Mouse (Mus musculus): Measurements from ENCODE around the gene Vrk3. TPM values are rescaled to one million over a fixed set of nuclear protein-coding genes. Genes with fewer than 3 reads are reported as not detected.

The Vrk3 gene
- total RNA-seq, 4 experiments from 2014 or later: 23.5 to 29.3 (median 27.3) TPM

- no peak for DNase-seq (ENCODE audit: low spot score)
These were observed 70.0 kb downstream of the Vrk3 start for GRCm38 (mm10) chr7:44818164-44818563.

GRCm38 (mm10) chr7:44818751-44819235 lies 70.6 kb downstream of the Vrk3 start:
- DNase-seq (ENCODE audit: low spot score): peak; percentile 62

GRCm38 (mm10) chr7:44819391-44819790 lies 71.2 kb downstream of the Vrk3 start:
- no peak for DNase-seq (ENCODE audit: low spot score)

GRCm38 (mm10) chr7:44819863-44820262 lies 71.7 kb downstream of the Vrk3 start:
- no peak for DNase-seq (ENCODE audit: low spot score)

GRCm38 (mm10) chr7:44820525-44820924 lies 72.3 kb downstream of the Vrk3 start:
- DNase-seq (ENCODE audit: low spot score): no peak

- DNase-seq (ENCODE audit: low spot score): no peak
These were observed 73.6 kb downstream of the Vrk3 start for GRCm38 (mm10) chr7:44821666-44822448.

DNA sequence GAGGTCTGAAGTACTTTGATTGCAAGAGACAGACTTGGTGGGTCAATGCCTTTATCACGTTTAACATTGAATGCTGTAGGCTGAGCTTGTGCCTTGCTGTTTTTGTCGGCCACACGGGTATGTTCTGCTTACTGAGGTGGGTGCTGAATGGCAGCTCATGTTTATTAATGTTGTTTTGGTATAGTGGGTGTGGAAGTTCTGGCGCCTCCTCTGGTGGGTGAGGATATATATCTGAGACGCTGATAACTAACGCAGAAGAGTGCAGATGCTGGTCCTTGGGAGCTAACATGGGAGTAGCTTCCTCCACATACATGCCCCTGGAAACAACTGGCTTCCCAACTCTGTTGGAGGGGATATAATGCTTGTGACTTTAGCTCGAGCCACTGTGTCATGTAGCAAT lies 75.2 kb downstream of the Vrk3 start:
- DNase-seq (ENCODE audit: low spot score): no peak

DNA sequence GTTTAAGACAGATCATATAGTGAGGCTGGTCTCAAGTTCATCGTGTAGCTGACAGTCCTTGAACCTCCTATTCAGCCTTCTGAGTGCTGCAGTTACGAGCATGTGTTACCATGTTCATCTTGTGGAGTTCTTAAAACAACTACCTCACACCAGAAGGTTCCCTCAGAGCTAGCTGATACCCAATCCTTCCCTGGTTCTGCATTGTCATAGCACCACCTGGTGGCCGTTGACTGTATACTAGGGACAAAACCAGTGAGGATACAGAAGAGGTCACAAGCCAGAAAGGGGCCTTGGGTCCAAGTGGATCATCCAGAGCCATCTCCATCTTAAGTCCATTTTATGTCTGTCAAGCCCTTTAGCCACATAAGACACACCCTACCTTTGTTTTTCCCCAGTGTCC lies 76.7 kb downstream of the Vrk3 start:
- DNase-seq (ENCODE audit: low spot score): peak; percentile 82

DNA sequence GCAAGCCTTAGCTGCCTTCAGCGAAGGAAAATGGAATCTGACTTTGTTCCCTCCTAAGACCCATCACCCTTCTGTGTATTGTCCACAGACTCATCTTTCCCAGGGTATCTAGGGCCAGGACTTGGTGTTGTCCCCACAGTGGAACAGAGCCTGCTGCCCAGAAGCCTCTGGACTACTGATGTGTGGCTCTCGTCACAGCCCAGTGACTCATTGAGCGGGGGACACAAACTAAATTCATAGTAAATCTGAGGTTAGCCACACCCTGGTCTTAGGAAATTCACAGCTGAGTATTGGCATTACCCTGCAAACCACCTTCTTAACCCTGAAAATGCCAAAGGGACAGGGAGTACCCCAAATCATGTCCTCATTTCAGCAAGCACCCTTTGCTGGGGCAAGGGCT lies 78.6 kb downstream of the Vrk3 start:
- DNase-seq (ENCODE audit: low spot score): no peak

Other genes with a start within 250 kb of the Vrk3 start
- 10 to 100 TPM; 14.6 to 21.4 (median 17.7) TPM for gene Mybpc2, start 223.8 kb upstream of the Vrk3 start, total RNA-seq (2022)
- gene Spib, start 216.3 kb upstream of the Vrk3 start, total RNA-seq (2022): 1 to 10 TPM in 1 of 4 experiments, under 1 TPM in 3; 0.13 to 1.3 (median 0.27) TPM
- gene Pold1, start 199.6 kb upstream of the Vrk3 start, total RNA-seq (2022): 10 to 100 TPM; 13.4 to 15.9 (median 14.9) TPM
- gene Nr1h2, start 194.5 kb upstream of the Vrk3 start, total RNA-seq (2022): 10 to 100 TPM; 42.6 to 56.6 (median 45.5) TPM
- gene Napsa, start 176.0 kb upstream of the Vrk3 start, total RNA-seq (2022): 1 to 10 TPM in 1 of 4 experiments, under 1 TPM in 3; 0.28 to 1.9 (median 0.37) TPM
- 1 to 10 TPM; 2.7 to 4.0 (median 2.7) TPM for gene Kcnc3, start 157.7 kb upstream of the Vrk3 start, total RNA-seq (2022)
- 100 to 1,000 TPM in 1 of 4 experiments, 10 to 100 TPM in 3; 88.0 to 111 (median 88.2) TPM for gene Myh14, start 77.6 kb upstream of the Vrk3 start, total RNA-seq (2022)
- gene Izumo2, start 39.7 kb upstream of the Vrk3 start, total RNA-seq (2022): not detected
- gene Zfp473, start 2.6 kb downstream of the Vrk3 start, total RNA-seq (2022): under 1 TPM in 2 of 4 experiments, not detected in 2; 0.06 to 0.09 TPM
- gene Nup62, start 67.7 kb downstream of the Vrk3 start, total RNA-seq (2022): 10 to 100 TPM; 18.7 to 32.3 (median 24.4) TPM
- gene Il4i1, start 68.0 kb downstream of the Vrk3 start, total RNA-seq (2022): 1 to 10 TPM in 2 of 4 experiments, under 1 TPM in 2; 0.35 to 1.2 (median 0.88) TPM
- gene Atf5, start 68.2 kb downstream of the Vrk3 start, total RNA-seq (2022): 10 to 100 TPM; 55.1 to 71.1 (median 64.7) TPM
- gene Akt1s1, start 100.6 kb downstream of the Vrk3 start, total RNA-seq (2022): 10 to 100 TPM; 64.3 to 76.2 (median 70.5) TPM
- gene Tbc1d17, start 100.7 kb downstream of the Vrk3 start, total RNA-seq (2022): 10 to 100 TPM; 40.7 to 59.5 (median 51.5) TPM
- gene Pnkp, start 108.7 kb downstream of the Vrk3 start, total RNA-seq (2022): 10 to 100 TPM; 17.8 to 20.6 (median 19.6) TPM
- 100 to 1,000 TPM; 178 to 199 (median 189) TPM for gene Ptov1, start 121.4 kb downstream of the Vrk3 start, total RNA-seq (2022)
- 10 to 100 TPM; 79.8 to 88.1 (median 85.0) TPM for gene Med25, start 144.3 kb downstream of the Vrk3 start, total RNA-seq (2022)
- gene Fuz, start 147.7 kb downstream of the Vrk3 start, total RNA-seq (2022): 10 to 100 TPM; 14.9 to 18.5 (median 17.4) TPM
- 10 to 100 TPM; 61.0 to 74.9 (median 67.2) TPM for gene Ap2a1, start 181.1 kb downstream of the Vrk3 start, total RNA-seq (2022)
- not detected for gene Tsks, start 194.8 kb downstream of the Vrk3 start, total RNA-seq (2022)
- gene Cpt1c, start 226.4 kb downstream of the Vrk3 start, total RNA-seq (2022): 1 to 10 TPM; 1.4 to 2.7 (median 1.8) TPM
- 100 to 1,000 TPM in 2 of 4 experiments, 10 to 100 TPM in 2; 88.3 to 107 (median 102) TPM for gene Prmt1, start 238.2 kb downstream of the Vrk3 start, total RNA-seq (2022)
- gene Irf3, start 249.2 kb downstream of the Vrk3 start, total RNA-seq (2022): 10 to 100 TPM; 23.2 to 31.9 (median 27.0) TPM

Data from heart, adult 8-10 months (tissue).